Mouse (Mus musculus): ENCODE measurements around the gene Pnp. TPM values are rescaled to one million over a fixed set of nuclear protein-coding genes. Genes with fewer than 3 reads are reported as not detected.

The Pnp gene
- polyA plus RNA-seq (2015; fragmentation: Nextera tagmentation; extraction: Ambion mirVana): 71.4 and 77.7 TPM in 2 replicates

DNA sequence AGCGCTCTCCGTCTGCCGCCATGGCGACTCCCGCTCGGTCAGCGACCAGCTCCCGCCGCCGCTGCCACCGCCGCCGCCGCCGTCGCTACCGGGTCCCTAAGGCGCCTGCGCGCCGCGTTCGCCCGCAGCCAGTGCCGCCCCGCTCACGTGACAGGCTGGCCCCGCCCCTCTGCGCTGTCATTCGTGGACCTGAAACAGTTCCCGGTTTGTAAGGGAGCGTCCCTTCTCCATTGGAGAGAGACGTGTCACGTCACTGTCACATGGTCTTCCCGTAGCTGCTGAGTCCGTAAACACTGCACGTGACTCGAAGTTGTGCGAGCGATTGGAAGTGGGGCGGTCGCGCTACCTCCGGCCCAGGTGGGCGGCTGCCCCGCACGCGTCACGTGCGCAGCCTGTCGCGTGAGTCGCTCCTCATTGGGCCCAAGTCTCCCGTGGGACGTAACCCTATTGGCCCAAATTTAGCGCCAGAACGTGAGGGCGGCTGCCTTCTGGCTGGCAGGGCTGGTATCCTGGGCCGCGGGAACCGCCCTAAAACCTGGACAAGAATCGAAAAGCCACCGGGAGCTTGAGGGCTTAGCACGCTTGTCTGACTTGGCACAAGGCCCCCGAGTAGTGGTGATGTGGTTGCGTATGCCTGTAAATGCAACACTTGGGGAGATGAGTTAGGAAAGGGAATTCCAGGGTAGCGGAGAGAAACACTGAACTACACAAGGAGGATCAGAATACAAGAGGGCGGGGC is at the start of gene Pnp, which contains the start of gene Pip4p1:
Pnp (plus strand) TSS at position 329 of the 739 bp plus-strand sequence.
Pip4p1 (minus strand) TSS at position 103 of the 739 bp plus-strand sequence.

DNA sequence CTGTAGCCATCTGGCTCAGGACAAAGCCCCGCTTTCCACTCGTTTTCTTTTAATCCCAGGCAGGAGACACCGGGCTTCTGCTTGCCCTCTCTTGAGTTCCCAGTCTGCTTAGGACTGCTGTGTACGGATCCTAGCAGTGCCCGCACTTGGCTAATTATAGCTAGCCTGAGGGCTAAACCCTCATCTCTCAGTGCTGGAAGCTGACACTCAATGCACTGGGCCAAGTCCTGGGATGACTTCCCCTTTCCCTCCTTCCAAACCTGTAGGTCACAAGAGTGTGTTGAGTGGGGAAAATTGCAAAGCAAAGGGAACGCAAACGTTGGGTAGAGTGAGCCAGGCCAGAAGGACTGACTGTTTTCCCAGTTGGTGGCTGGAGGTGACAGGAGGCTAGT is 33.5 kb upstream of the Pnp start, which contains the start of gene Klhl33:
Klhl33 (minus strand) TSS at position 134 of the 392 bp plus-strand sequence.

DNA sequence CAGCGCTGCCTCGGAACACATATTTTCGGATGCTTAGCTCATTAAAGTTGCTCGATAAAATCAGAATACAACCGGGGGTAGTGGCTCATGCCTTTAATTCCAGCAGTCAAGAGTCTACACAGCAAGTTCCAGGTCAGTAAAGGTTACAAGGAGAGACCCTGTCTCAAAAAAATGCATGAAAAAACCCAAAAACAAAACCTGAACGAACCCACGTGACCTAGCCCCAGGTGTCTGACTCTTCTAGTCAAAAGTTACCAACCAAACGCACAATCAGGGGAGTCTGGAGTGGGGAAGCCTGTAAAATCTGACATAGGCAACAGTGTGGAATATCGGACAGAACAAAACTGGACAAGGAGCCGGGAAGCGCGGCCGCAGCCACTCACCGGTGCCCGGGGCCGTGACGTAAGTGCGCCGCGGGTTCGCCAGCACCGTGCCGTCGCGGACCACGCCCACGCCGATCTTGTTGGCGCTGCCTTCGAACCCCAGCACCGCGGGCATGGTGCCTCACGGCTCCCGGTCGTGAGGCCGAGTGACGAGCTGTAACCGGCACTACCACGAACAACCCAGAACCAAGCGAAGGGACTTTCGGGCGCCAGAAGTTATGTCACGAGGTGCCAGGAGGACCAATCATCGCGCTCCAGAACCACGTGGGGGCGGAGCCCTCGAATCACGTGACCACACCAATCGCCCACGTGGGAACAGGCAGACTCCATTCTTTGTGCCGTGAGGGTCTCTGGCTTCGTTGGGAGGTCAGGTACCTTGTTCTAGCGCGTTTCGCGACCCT is 6.4 kb upstream of the Pnp start, which contains the start of the genes Osgep and Apex1:
Osgep (minus strand) TSS at position 613 of the 784 bp plus-strand sequence.
Apex1 (plus strand) TSS at position 688 of the 784 bp plus-strand sequence.

DNA sequence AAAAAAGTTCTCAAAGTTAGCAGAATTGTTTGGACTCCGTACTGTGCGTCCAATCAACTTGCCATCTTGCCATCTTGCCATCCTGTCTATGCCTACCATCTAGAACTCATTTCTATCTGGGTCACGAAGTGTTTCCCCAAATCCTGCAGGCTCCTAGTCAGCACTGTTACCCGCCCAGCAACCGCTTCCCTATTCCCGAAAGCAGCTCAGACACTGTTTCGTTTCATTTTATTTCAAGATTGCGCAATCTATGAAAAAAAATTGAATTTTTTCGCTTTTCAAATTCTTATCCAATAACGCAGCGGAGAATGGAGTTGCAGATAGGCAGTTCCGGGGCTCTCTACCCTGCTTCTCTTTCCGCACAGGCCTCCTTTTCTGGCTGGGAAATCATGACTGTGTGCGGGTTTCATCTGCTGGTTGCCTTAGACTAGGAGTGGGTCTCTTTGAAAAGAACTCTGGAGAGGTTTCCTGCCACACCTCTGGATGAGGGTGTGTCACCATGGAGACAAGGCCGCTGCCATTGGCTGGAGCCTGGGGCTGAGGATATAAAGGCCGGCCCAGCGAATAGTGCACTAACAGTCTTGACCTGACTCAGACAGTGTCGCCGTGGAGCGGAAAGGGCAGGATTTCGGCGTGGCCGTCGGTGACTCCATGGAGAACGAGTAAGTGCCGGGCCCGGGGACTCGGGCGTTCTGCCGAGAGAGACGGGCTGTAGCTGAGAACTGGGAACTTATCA is 13.2 kb downstream of the Pnp start, which contains the start of gene Gm49342:
Gm49342 (plus strand) TSS at position 586 of the 736 bp plus-strand sequence.

DNA sequence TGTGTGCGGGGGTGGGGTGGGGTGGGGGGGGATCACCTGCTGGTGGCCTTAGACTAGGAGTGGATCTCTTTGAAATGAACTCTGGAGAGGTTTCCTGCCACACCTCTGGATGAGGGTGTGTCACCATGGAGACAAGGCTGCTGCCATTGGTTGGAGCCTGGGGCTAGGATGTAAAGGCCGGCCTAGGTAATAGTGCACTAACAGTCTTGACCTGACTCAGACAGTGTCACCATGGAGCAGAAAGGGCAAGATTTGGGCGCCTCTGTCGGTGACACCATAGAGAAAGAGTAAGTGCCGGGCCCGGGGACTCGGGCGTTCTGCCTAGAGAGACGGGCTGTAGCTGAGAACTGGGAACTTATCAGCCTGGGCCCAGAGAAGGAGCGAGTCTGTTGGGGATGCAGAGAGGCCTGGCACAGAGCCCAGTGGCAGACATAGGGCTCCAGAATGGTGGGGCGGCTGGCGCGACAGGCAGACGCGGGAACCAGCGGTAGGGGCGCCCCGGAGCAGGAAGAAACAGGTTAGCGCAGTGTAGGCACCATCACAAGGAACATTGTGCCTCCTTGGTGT is 25.1 kb downstream of the Pnp start, which contains the start of gene Pnp2:
Pnp2 (plus strand) TSS at position 51 of the 567 bp plus-strand sequence.

DNA sequence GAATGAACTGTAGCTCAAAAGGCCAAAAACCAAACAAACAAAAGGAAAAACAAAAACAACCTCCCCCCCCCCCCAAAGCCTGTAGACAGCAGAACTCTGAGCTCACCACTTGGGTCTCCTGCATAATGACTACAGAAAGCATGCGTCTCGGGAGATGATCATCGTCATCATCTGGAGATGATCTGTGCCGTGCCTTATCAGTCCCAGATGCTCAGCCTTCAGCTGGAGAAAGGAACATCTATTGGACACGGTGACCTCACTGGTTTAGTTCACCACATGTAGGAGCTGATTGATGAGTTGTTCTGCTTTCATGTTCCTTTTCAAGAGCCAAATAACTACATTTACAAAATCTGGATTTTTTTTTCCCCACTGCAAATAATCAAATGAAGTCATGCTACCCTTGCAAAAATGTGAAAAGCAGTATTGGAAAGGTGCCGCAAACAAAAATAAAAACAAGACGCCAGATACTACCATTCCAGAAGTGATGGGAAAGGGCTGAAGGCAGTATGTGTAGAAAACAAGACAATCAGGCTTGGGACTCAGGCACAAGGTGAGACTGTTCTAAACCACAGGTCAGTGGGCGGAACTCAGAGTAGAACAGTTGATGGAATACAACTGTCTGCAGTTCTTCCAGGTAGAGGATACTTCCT is 76.4 kb downstream of the Pnp start, which contains the start of gene Rnase10:
Rnase10 (plus strand) TSS at position 600 of the 650 bp plus-strand sequence.

Other genes with a start within 250 kb of the Pnp start
- not detected in 2 replicates for gene Olfr747, start 237.9 kb upstream of the Pnp start, polyA plus RNA-seq (2015; fragmentation: Nextera tagmentation; extraction: Ambion mirVana)
- not detected in 2 replicates for gene Olfr748, start 223.7 kb upstream of the Pnp start, polyA plus RNA-seq (2015; fragmentation: Nextera tagmentation; extraction: Ambion mirVana)
- not detected in 2 replicates for gene Olfr749, start 186.0 kb upstream of the Pnp start, polyA plus RNA-seq (2015; fragmentation: Nextera tagmentation; extraction: Ambion mirVana)
- 64.9 and 67.5 TPM in 2 replicates for gene Ttc5, start 145.6 kb upstream of the Pnp start, polyA plus RNA-seq (2015; fragmentation: Nextera tagmentation; extraction: Ambion mirVana)
- 0.08 TPM in 1 of 2 replicates, not detected in the other for gene Ccnb1ip1, start 123.3 kb upstream of the Pnp start, polyA plus RNA-seq (2015; fragmentation: Nextera tagmentation; extraction: Ambion mirVana)
- gene Parp2, start 123.2 kb upstream of the Pnp start, polyA plus RNA-seq (2015; fragmentation: Nextera tagmentation; extraction: Ambion mirVana): 33.6 and 39.5 TPM in 2 replicates
- gene Tep1, start 60.5 kb upstream of the Pnp start, polyA plus RNA-seq (2015; fragmentation: Nextera tagmentation; extraction: Ambion mirVana): 9.4 and 9.5 TPM in 2 replicates
- gene Klhl33, start 33.6 kb upstream of the Pnp start, polyA plus RNA-seq (2015; fragmentation: Nextera tagmentation; extraction: Ambion mirVana): 0.36 and 0.57 TPM in 2 replicates
- gene Osgep, start 6.2 kb upstream of the Pnp start, polyA plus RNA-seq (2015; fragmentation: Nextera tagmentation; extraction: Ambion mirVana): 84.0 and 97.5 TPM in 2 replicates
- gene Apex1, start 6.1 kb upstream of the Pnp start, polyA plus RNA-seq (2015; fragmentation: Nextera tagmentation; extraction: Ambion mirVana): 143 and 189 TPM in 2 replicates
- gene Pip4p1, start 226 bp upstream of the Pnp start, polyA plus RNA-seq (2015; fragmentation: Nextera tagmentation; extraction: Ambion mirVana): 42.4 and 54.4 TPM in 2 replicates
- not detected in 2 replicates for gene Gm49342, start 13.4 kb downstream of the Pnp start, polyA plus RNA-seq (2015; fragmentation: Nextera tagmentation; extraction: Ambion mirVana)
- 2.2 and 2.8 TPM in 2 replicates for gene Pnp2, start 24.9 kb downstream of the Pnp start, polyA plus RNA-seq (2015; fragmentation: Nextera tagmentation; extraction: Ambion mirVana)
- gene Rnase10, start 76.7 kb downstream of the Pnp start, polyA plus RNA-seq (2015; fragmentation: Nextera tagmentation; extraction: Ambion mirVana): 0.25 TPM in 1 of 2 replicates, not detected in the other
- gene Rnase9, start 110.8 kb downstream of the Pnp start, polyA plus RNA-seq (2015; fragmentation: Nextera tagmentation; extraction: Ambion mirVana): not detected in 2 replicates
- not detected in 2 replicates for gene Rnase11, start 119.1 kb downstream of the Pnp start, polyA plus RNA-seq (2015; fragmentation: Nextera tagmentation; extraction: Ambion mirVana)
- 1.4 and 1.9 TPM in 2 replicates for gene Rnase12, start 126.6 kb downstream of the Pnp start, polyA plus RNA-seq (2015; fragmentation: Nextera tagmentation; extraction: Ambion mirVana)
- gene Olfr750, start 143.4 kb downstream of the Pnp start, polyA plus RNA-seq (2015; fragmentation: Nextera tagmentation; extraction: Ambion mirVana): 0.03 and 0.05 TPM in 2 replicates
- 122 and 245 TPM in 2 replicates for gene Rnase4, start 160.0 kb downstream of the Pnp start, polyA plus RNA-seq (2015; fragmentation: Nextera tagmentation; extraction: Ambion mirVana)
- 14.8 and 20.1 TPM in 2 replicates for gene Ang, start 160.1 kb downstream of the Pnp start, polyA plus RNA-seq (2015; fragmentation: Nextera tagmentation; extraction: Ambion mirVana)
- 0.08 TPM in 1 of 2 replicates, not detected in the other for gene Eddm3b, start 183.3 kb downstream of the Pnp start, polyA plus RNA-seq (2015; fragmentation: Nextera tagmentation; extraction: Ambion mirVana)
- 0.99 and 1.6 TPM in 2 replicates for gene Rnase6, start 192.8 kb downstream of the Pnp start, polyA plus RNA-seq (2015; fragmentation: Nextera tagmentation; extraction: Ambion mirVana)
- gene Rnase1, start 215.7 kb downstream of the Pnp start, polyA plus RNA-seq (2015; fragmentation: Nextera tagmentation; extraction: Ambion mirVana): 2.3 and 3.7 TPM in 2 replicates
- not detected in 2 replicates for gene Rnase2b, start 231.2 kb downstream of the Pnp start, polyA plus RNA-seq (2015; fragmentation: Nextera tagmentation; extraction: Ambion mirVana)